Mouse (Mus musculus): Measurements from ENCODE around the gene Cacna1d.

DNA sequence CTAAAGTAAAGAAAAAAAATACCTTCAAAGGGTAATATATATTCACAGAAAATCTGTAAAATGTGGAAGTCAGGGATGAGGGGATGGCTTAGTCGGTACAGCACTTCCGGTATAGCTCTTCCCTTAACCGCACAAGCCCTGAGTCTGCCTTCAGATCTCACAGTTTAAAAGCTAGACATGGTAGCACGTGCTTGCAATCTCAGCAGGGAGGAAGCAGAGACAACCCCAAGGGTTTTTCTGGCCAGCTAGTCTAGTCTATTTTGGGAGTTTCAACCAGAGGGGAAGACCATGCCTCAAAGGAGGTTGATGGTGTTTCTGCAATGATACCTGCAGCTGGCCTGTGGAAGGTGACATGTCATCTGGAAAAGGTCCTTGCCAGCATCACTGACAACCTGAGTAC lies 128.9 kb downstream of the Cacna1d start:
- TF ChIP-seq EP300 (optimal IDR thresholded peaks at IDR 0.05) = no peak
- TF ChIP-seq CTCF (IDR thresholded peaks at IDR 0.05; ENCODE audit: low read depth) = no peak

All from stomach, postnatal 0 days (tissue).